Mouse (Mus musculus) limb, embryonic 10.5 days (tissue): ENCODE measurements around the gene Arhgdib. TPM values are rescaled to one million over a fixed set of nuclear protein-coding genes. Genes with fewer than 3 reads are reported as not detected.
"Not testable (repeated sequence)": the region's sequence is repeated elsewhere in the genome, so short reads cannot be mapped to it uniquely, and the experiment has no call there.

Source experiments
- DNase-seq: peaks from one replicate; pipeline ENCODE4 v3.0.0-alpha.2; 2017; ENCODE audit warnings: low spot score
- H3K27ac ChIP-seq: fragments of 300-500 bp; sonication (generic); 2 replicates; pipeline ENCODE4 v1.5.1; 2016; ENCODE audit warnings: mild to moderate bottlenecking
- H3K27me3 ChIP-seq: fragments of 300-500 bp; sonication (generic); 2 replicates; pipeline ENCODE4 v1.6.1; 2016; ENCODE audit warnings: low read depth, mild to moderate bottlenecking; ENCODE audit not compliant: poor library complexity, severe bottlenecking
- H3K36me3 ChIP-seq: fragments of 300-500 bp; sonication (generic); 2 replicates; pipeline ENCODE4 v1.6.1; 2016; ENCODE audit warnings: mild to moderate bottlenecking, moderate library complexity
- H3K4me1 ChIP-seq: fragments of 300-500 bp; sonication (generic); 2 replicates; pipeline ENCODE4 v1.6.1; 2016
- H3K4me3 ChIP-seq: fragments of 300-500 bp; sonication (generic); 2 replicates; pipeline ENCODE4 v1.5.1; 2016; ENCODE audit warnings: mild to moderate bottlenecking, moderate library complexity
- H3K9me3 ChIP-seq: fragments of 300-500 bp; sonication (generic); replicated peaks from 2 replicates; pipeline ENCODE4 v1.6.1; 2016; ENCODE audit warnings: mild to moderate bottlenecking
- WGBS: fragments of 180-500 bp; shearing (Covaris S2); methylation state at CpG from one replicate; pipeline ENCODE4 v1.1.7; 2016; 5-methylcytosine and 5-hydroxymethylcytosine counted together
- polyA plus RNA-seq: library from polyadenylated mRNA; unstranded; fragments of >200 nt; fragmentation: Nextera tagmentation; extraction: Ambion mirVana; gene quantifications from 2 replicates; pipeline ENCODE4 v1.2.1, GENCODE M21; 2016

The Arhgdib gene
- 30.2 and 32.5 TPM in 2 replicates for polyA plus RNA-seq

- H3K27ac ChIP-seq: peak within 1 kb of the TSS; percentile 81
- DNase-seq: no peak
- H3K9me3 ChIP-seq: no peaks in the 10 kb centered on the region
- no peaks in the 10 kb centered on the region for H3K27me3 ChIP-seq
- peak within 1 kb of the TSS; percentile 27; the same call in 1 of the 2 replicates for H3K4me3 ChIP-seq
- no peaks in the 10 kb centered on the region for H3K36me3 ChIP-seq
- peaks cover 44% of the 10 kb centered on the region for H3K4me1 ChIP-seq
- WGBS: 43% methylated on average over 12 of the region's 12 CpGs
These were observed at the start of gene Arhgdib for GRCm38 (mm10) chr6:136941051-136942021. Gene Arhgdib, minus strand, starts transcription at chr6:136941899.

- WGBS: 53% methylated on average over 8 of the region's 8 CpGs
- Histone ChIP-seq H3K4me1 (peaks cover 11% of the 10 kb centered on the region), H3K9me3 (no peaks in the 10 kb centered on the region), H3K27me3 (no peaks in the 10 kb centered on the region), H3K36me3 (no peaks in the 10 kb centered on the region), H3K27ac (no peak overlapping the region), H3K4me3 (no peak overlapping the region)
- DNase-seq: no peak
These were observed 48.9 kb upstream of the Arhgdib start for GRCm38 (mm10) chr6:136990557-136990956.

- Histone ChIP-seq H3K27ac (no peak overlapping the region), H3K4me3 (peak overlapping the region; percentile 33), H3K4me1 (peaks cover 11% of the 10 kb centered on the region), H3K36me3 (no peaks in the 10 kb centered on the region), H3K27me3 (no peaks in the 10 kb centered on the region), H3K9me3 (no peaks in the 10 kb centered on the region)
- no peak for DNase-seq
- WGBS: 30% methylated on average over 11 of the region's 11 CpGs
These were observed 48.3 kb upstream of the Arhgdib start for GRCm38 (mm10) chr6:136989824-136990497.

GRCm38 (mm10) chr6:136988536-136989060 is 46.9 kb upstream of the Arhgdib start:
- no peaks in the 10 kb centered on the region for H3K27me3 ChIP-seq
- peaks cover 11% of the 10 kb centered on the region for H3K4me1 ChIP-seq
- H3K36me3 ChIP-seq: no peaks in the 10 kb centered on the region
- no peak overlapping the region for H3K4me3 ChIP-seq
- DNase-seq: no peak
- H3K27ac ChIP-seq: no peak overlapping the region
- WGBS: 90% methylated on average over 7 of the region's 7 CpGs
- H3K9me3 ChIP-seq: no peaks in the 10 kb centered on the region

GRCm38 (mm10) chr6:136986718-136987117 is 45.0 kb upstream of the Arhgdib start:
- no peaks in the 10 kb centered on the region for H3K36me3 ChIP-seq
- no peaks in the 10 kb centered on the region for H3K27me3 ChIP-seq
- no peaks in the 10 kb centered on the region for H3K9me3 ChIP-seq
- no peak for DNase-seq
- H3K4me3 ChIP-seq: no peak overlapping the region
- H3K4me1 ChIP-seq: peaks cover 16% of the 10 kb centered on the region
- no peak overlapping the region for H3K27ac ChIP-seq
- 62% methylated on average over 11 of the region's 11 CpGs for WGBS

- Histone ChIP-seq H3K9me3 (no peaks in the 10 kb centered on the region), H3K4me1 (peaks cover 16% of the 10 kb centered on the region), H3K27me3 (no peaks in the 10 kb centered on the region), H3K4me3 (no peak overlapping the region), H3K36me3 (no peaks in the 10 kb centered on the region), H3K27ac (no peak overlapping the region)
- DNase-seq: no peak
- 66% methylated on average over 13 of the region's 13 CpGs for WGBS
These were observed 44.3 kb upstream of the Arhgdib start for GRCm38 (mm10) chr6:136986019-136986418.

GRCm38 (mm10) chr6:136983201-136983600 is 41.5 kb upstream of the Arhgdib start:
- no peak for DNase-seq
- Histone ChIP-seq H3K4me1 (peaks cover 20% of the 10 kb centered on the region), H3K9me3 (no peaks in the 10 kb centered on the region), H3K4me3 (no peak overlapping the region), H3K36me3 (no peaks in the 10 kb centered on the region), H3K27me3 (no peaks in the 10 kb centered on the region), H3K27ac (no peak overlapping the region)
- 47% methylated on average over 7 of the region's 7 CpGs for WGBS

GRCm38 (mm10) chr6:136982581-136982980 is 40.9 kb upstream of the Arhgdib start:
- DNase-seq: no peak
- Histone ChIP-seq H3K27me3 (no peaks in the 10 kb centered on the region), H3K4me3 (no peak overlapping the region), H3K9me3 (no peaks in the 10 kb centered on the region), H3K36me3 (no peaks in the 10 kb centered on the region), H3K27ac (no peak overlapping the region), H3K4me1 (peaks cover 20% of the 10 kb centered on the region)
- WGBS: 82% methylated on average over 6 of the region's 6 CpGs

GRCm38 (mm10) chr6:136980331-136980746 is 38.6 kb upstream of the Arhgdib start:
- no peaks in the 10 kb centered on the region for H3K27me3 ChIP-seq
- H3K36me3 ChIP-seq: no peaks in the 10 kb centered on the region
- H3K4me3 ChIP-seq: no peak overlapping the region
- peaks cover 12% of the 10 kb centered on the region for H3K4me1 ChIP-seq
- peak; percentile 49 for DNase-seq
- no peaks in the 10 kb centered on the region for H3K9me3 ChIP-seq
- peak overlapping the region; percentile 78 for H3K27ac ChIP-seq
- 28% methylated on average over 3 of the region's 3 CpGs for WGBS

GRCm38 (mm10) chr6:136979274-136980082 is 37.8 kb upstream of the Arhgdib start:
- H3K4me1 ChIP-seq: peaks cover 12% of the 10 kb centered on the region
- peak overlapping the region; percentile 78 for H3K27ac ChIP-seq
- 89% methylated on average over 23 of the region's 23 CpGs for WGBS
- no peaks in the 10 kb centered on the region for H3K27me3 ChIP-seq
- H3K36me3 ChIP-seq: no peaks in the 10 kb centered on the region
- no peak overlapping the region for H3K4me3 ChIP-seq
- H3K9me3 ChIP-seq: no peaks in the 10 kb centered on the region
- DNase-seq: no peak

GRCm38 (mm10) chr6:136968877-136969276 is 27.2 kb upstream of the Arhgdib start:
- WGBS: 59% methylated on average over 4 of the region's 4 CpGs
- not testable (repeated sequence) for H3K36me3 ChIP-seq, H3K27ac ChIP-seq, DNase-seq, H3K27me3 ChIP-seq, H3K4me1 ChIP-seq, H3K4me3 ChIP-seq, H3K9me3 ChIP-seq

- H3K4me3 ChIP-seq: no peak overlapping the region
- H3K27ac ChIP-seq: peak overlapping the region; percentile 50; the same call in 1 of the 2 replicates
- no peaks in the 10 kb centered on the region for H3K27me3 ChIP-seq
- H3K9me3 ChIP-seq: no peaks in the 10 kb centered on the region
- no peak for DNase-seq
- H3K36me3 ChIP-seq: no peaks in the 10 kb centered on the region
- peaks cover 5% of the 10 kb centered on the region for H3K4me1 ChIP-seq
- 77% methylated on average over 4 of the region's 4 CpGs for WGBS
These were observed 25.8 kb upstream of the Arhgdib start for GRCm38 (mm10) chr6:136967466-136967865.
